Mouse (Mus musculus) adrenal gland, postnatal 25 days (tissue): ENCODE results near the gene Mtnr1a. TPM values are rescaled to one million over a fixed set of nuclear protein-coding genes. Genes with fewer than 3 reads are reported as not detected.

ENCODE experiments used
- DNase-seq: peaks from one replicate; pipeline ENCODE4 v3.0.0; 2021; ENCODE audit warnings: mixed read lengths
- total RNA-seq: library from RNA; stranded (reverse); gene quantifications from 2 replicates; pipeline ENCODE4 v1.2.3, GENCODE M21; 2021

Mtnr1a gene
- total RNA-seq, 1 experiment from 2014 or later, result not detected

DNA sequence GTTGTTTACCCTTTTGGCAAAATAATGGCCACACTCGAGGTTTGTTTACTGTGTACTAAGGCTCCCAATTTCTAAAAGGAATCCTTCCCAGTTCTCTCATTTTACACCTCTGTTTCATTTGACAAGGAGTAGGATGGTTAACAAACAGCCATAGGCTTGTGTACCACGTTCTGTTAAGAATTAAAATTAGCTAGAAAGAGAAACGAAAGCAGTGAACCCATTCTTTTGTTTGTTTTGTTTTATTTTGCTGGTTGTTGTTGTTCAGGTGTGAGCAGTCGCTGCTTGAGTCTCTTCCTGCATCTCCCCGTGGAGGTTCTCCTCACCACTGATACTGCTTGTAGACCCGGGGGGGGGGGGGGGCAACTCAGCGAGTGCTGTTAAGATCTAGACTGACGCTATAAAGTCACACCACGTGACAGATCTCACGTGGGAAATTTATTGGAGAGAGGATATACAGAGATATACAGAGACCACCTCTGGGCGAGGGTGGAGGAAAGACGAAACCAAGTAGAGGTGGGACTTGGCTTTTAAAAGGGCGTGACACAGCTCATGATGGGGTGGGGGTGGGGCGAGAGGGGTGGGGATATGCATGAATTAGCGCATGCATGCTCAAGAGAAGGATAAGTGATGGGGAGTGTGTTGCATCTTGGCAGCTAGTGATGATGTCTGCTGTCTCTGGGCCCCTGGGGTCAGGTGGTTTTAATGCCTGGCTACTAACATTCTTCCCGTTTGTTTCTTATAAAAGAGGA, 41.3 kb downstream of the Mtnr1a start:
- no peak for DNase-seq

DNA sequence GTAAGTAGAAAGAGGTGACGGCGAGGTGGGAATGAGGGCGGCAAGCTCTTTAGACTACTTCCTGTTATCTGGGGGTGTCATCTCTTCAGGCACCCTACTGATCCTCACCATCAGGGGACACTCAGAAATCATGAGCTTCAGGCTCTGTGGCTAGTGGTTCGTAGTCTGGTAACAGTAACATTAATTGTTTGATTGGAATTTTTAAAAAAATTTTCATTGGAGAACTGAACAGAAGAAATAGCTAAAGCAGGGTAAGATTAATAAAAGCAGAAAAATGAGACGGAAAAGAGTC, 41.8 kb downstream of the Mtnr1a start:
- no peak for DNase-seq

- no peak for DNase-seq
These were observed 42.9 kb downstream of the Mtnr1a start for GRCm38 (mm10) chr8:45111820-45112219.

DNA sequence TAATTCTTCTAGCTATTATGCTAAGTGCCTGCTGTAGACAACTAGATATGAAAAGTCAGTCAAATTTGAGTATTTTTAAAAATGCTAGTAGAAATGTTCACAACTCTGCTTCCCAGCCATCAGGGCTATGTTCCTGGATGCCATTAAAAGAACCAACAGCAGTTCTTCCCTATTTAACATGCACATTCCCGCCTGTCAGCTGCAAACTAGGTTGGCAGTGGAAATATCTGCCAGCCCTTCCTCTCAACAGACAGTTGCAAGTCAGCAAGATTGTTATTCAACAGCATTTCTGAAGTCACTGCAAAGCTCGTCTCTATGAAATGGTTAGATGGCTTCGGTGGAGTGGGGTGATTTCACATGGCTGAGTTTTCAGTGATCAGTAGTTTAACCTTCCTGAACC, 48.7 kb downstream of the Mtnr1a start:
- DNase-seq, result no peak

DNA sequence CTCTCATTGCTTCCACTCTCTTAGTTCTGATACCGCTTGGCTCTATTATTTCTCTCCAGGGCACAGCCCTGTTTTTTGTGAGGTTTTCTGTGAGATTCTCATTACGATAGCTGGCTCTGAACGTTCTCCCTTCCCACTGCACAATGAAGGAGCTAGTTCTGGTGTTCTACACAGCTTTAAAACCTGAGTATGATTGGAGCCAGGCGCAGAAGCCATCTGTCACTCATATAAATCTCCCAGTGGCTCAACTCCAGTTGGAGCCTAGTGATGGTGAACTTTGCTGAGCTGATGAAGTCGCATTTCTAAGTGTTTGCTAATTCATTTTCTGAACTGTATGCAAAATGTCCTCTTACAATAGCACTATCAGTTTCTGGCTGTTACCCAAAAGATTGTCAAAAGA, 56.7 kb downstream of the Mtnr1a start:
- DNase-seq, result no peak

Other genes starting within 250 kb of the Mtnr1a start
- 92.4 and 94.1 TPM in 2 replicates for gene Fat1, start 133.7 kb upstream of the Mtnr1a start, total RNA-seq
- gene F11, start 192.9 kb downstream of the Mtnr1a start, total RNA-seq, result 1.4 TPM in 1 of 2 replicates, not detected in the other
- 0.81 TPM in 1 of 2 replicates, not detected in the other for gene Klkb1, start 225.7 kb downstream of the Mtnr1a start, total RNA-seq
- 0.67 TPM in 1 of 2 replicates, not detected in the other for gene Gm45753, start 239.3 kb downstream of the Mtnr1a start, total RNA-seq